In genomic region chr7:25787456-25788219, GRCm38 (mm10) we compare ENCODE assay signal across 8 mouse cellular contexts. TPM values are rescaled to one million over a fixed set of nuclear protein-coding genes. Genes with fewer than 3 reads are reported as not detected.
DNase-seq lines count a peak whose midpoint lies in the region; ATAC-seq and TF ChIP-seq lines count a peak whose summit lies in the region.

No protein-coding gene starts in this region.

- H3K27ac ChIP-seq in kidney, adult 2 months (ENCODE audit: insufficient read depth, low read depth, low read length) = no peak overlapping the region
- peak overlapping the region; percentile 90 for H3K27ac ChIP-seq in embryonic facial prominence, embryonic 13.5 days
- H3K27ac ChIP-seq in hindbrain, embryonic 10.5 days = peak overlapping the region; percentile 86
- H3K27ac ChIP-seq in lung, postnatal 0 days (ENCODE audit: low read length) = peak overlapping the region; percentile 44
- H3K27ac ChIP-seq in stomach, postnatal 0 days (replicated peaks) = peak overlapping the region; percentile 87

- peak overlapping the region; percentile 81 for H3K9ac ChIP-seq in embryonic facial prominence, embryonic 13.5 days
- peak overlapping the region; percentile 30; the same call in 1 of the 2 replicates for H3K9ac ChIP-seq in lung, postnatal 0 days (replicated peaks; ENCODE audit: low read depth)
- H3K9ac ChIP-seq in stomach, postnatal 0 days (ENCODE audit: low read length) = peak overlapping the region; percentile 80

- no peaks in the 10 kb centered on the region for H3K27me3 ChIP-seq in kidney, adult 2 months (replicated peaks; ENCODE audit: control insufficient read depth, insufficient read depth, low read length)
- H3K27me3 ChIP-seq in embryonic facial prominence, embryonic 13.5 days = no peaks in the 10 kb centered on the region
- H3K27me3 ChIP-seq in hindbrain, embryonic 10.5 days (ENCODE audit: insufficient read depth, poor library complexity, severe bottlenecking) = peaks cover 17% of the 10 kb centered on the region; the same call in 1 of the 2 replicates
- H3K27me3 ChIP-seq in lung, postnatal 0 days (replicated peaks; ENCODE audit: insufficient read depth, low read length) = no peaks in the 10 kb centered on the region
- H3K27me3 ChIP-seq in stomach, postnatal 0 days (ENCODE audit: control insufficient read depth, insufficient read depth, low read length) = no peaks in the 10 kb centered on the region

- no peaks in the 10 kb centered on the region for H3K9me3 ChIP-seq in embryonic facial prominence, embryonic 13.5 days
- no peaks in the 10 kb centered on the region for H3K9me3 ChIP-seq in hindbrain, embryonic 10.5 days
- no peaks in the 10 kb centered on the region for H3K9me3 ChIP-seq in lung, postnatal 0 days (ENCODE audit: low read length)
- no peaks in the 10 kb centered on the region for H3K9me3 ChIP-seq in stomach, postnatal 0 days (ENCODE audit: control insufficient read depth, low read length)

- TF ChIP-seq EP300 in lung, postnatal 0 days (IDR thresholded peaks at IDR 0.05) = no peak
- no peak for TF ChIP-seq EP300 in stomach, postnatal 0 days (optimal IDR thresholded peaks at IDR 0.05)

- H3K4me2 ChIP-seq in embryonic facial prominence, embryonic 13.5 days = peak overlapping the region; percentile 84
- peak overlapping the region; percentile 64 for H3K4me2 ChIP-seq in lung, postnatal 0 days (replicated peaks; ENCODE audit: low read depth, low read length)
- peak overlapping the region; percentile 77 for H3K4me2 ChIP-seq in stomach, postnatal 0 days (replicated peaks; ENCODE audit: low read depth)

- no peaks in the 10 kb centered on the region for H3K36me3 ChIP-seq in kidney, adult 2 months (ENCODE audit: control insufficient read depth, insufficient read depth, low read length)
- H3K36me3 ChIP-seq in embryonic facial prominence, embryonic 13.5 days = peaks cover 27% of the 10 kb centered on the region
- H3K36me3 ChIP-seq in hindbrain, embryonic 10.5 days = no peaks in the 10 kb centered on the region
- H3K36me3 ChIP-seq in lung, postnatal 0 days (ENCODE audit: insufficient read depth, low read length) = no peaks in the 10 kb centered on the region
- no peaks in the 10 kb centered on the region for H3K36me3 ChIP-seq in stomach, postnatal 0 days (ENCODE audit: control insufficient read depth, insufficient read depth, low read length)

- no peaks in the 10 kb centered on the region for H3K4me1 ChIP-seq in kidney, adult 2 months (ENCODE audit: control insufficient read depth, insufficient read depth, low read length)
- H3K4me1 ChIP-seq in embryonic facial prominence, embryonic 13.5 days = peaks cover 40% of the 10 kb centered on the region
- H3K4me1 ChIP-seq in hindbrain, embryonic 10.5 days (replicated peaks) = peaks cover 29% of the 10 kb centered on the region
- peaks cover 4% of the 10 kb centered on the region for H3K4me1 ChIP-seq in lung, postnatal 0 days (ENCODE audit: insufficient read depth, low read depth, low read length)
- H3K4me1 ChIP-seq in stomach, postnatal 0 days (replicated peaks; ENCODE audit: control insufficient read depth, insufficient read depth) = 0 out of 2 replicates have a peak, but pooled peaks cover 4% of the 10 kb centered on the region

- DNase-seq in kidney, adult 2 months = no peak
- DNase-seq in kidney, adult 18-20 months = no peak
- no peak for DNase-seq in hindbrain, embryonic 10.5 days (ENCODE audit: low spot score)
- no peak for DNase-seq in lung, postnatal 0 days (ENCODE audit: low spot score)
- no peak for DNase-seq in stomach, postnatal 0 days (ENCODE audit: low spot score)
- no peak for DNase-seq in urinary bladder, postnatal 4 days (ENCODE audit: low spot score in 2 of 2)
- no peak for DNase-seq in layer of hippocampus, adult 9-11 months

- no peak for ATAC-seq in embryonic facial prominence, embryonic 13.5 days (ENCODE audit: insufficient number of reproducible peaks, insufficient read depth, low FRiP score, low TSS enrichment, low read depth)
- no peak for ATAC-seq in lung, postnatal 0 days
- ATAC-seq in stomach, postnatal 0 days (ENCODE audit: low FRiP score, low TSS enrichment) = 0 out of 2 replicates have a peak, but pooled peaks have one; percentile 19

- TF ChIP-seq POLR2A in kidney, adult 2 months (IDR thresholded peaks at IDR 0.05; ENCODE audit: low read depth, low read length) = no peak

- 42% methylated on average over 9 of the region's 9 CpGs for WGBS in kidney, adult 2 months
- 25% methylated on average over 9 of the region's 9 CpGs for WGBS in embryonic facial prominence, embryonic 13.5 days
- WGBS in hindbrain, embryonic 10.5 days = 27% methylated on average over 9 of the region's 9 CpGs
- WGBS in lung, postnatal 0 days = 29% methylated on average over 8 of the region's 9 CpGs
- 21% methylated on average over 8 of the region's 9 CpGs for WGBS in stomach, postnatal 0 days

- no peak for TF ChIP-seq CTCF in kidney, adult 2 months (conservative IDR thresholded peaks at IDR 0.05; ENCODE audit: insufficient read depth, insufficient read length, low read depth, low read length)
- TF ChIP-seq CTCF in lung, postnatal 0 days (IDR thresholded peaks at IDR 0.05) = no peak
- no peak for TF ChIP-seq CTCF in stomach, postnatal 0 days (IDR thresholded peaks at IDR 0.05; ENCODE audit: low read depth)

- H3K4me3 ChIP-seq in kidney, adult 2 months (ENCODE audit: insufficient read depth, low read depth, low read length) = peak overlapping the region; percentile 19; the same call in 1 of the 2 replicates
- peak overlapping the region; percentile 69 for H3K4me3 ChIP-seq in embryonic facial prominence, embryonic 13.5 days
- peak overlapping the region; percentile 65 for H3K4me3 ChIP-seq in hindbrain, embryonic 10.5 days
- peak overlapping the region; percentile 43 for H3K4me3 ChIP-seq in lung, postnatal 0 days (ENCODE audit: low read depth, low read length)
- H3K4me3 ChIP-seq in stomach, postnatal 0 days (ENCODE audit: low read depth, low read length) = peak overlapping the region; percentile 63

RNA-seq across cellular contexts. Expression of gene Axl, which starts 0.9 kb away (rescaled TPM):
- polyA plus RNA-seq in kidney, adult 2 months (2012; rRNA removed) = 31.0 and 36.1 TPM in 2 replicates
- polyA plus RNA-seq in embryonic facial prominence, embryonic 13.5 days (2015; fragmentation: Nextera tagmentation; extraction: Ambion mirVana) = 80.8 and 84.2 TPM in 2 replicates
- polyA plus RNA-seq in hindbrain, embryonic 10.5 days (2016; fragmentation: Nextera tagmentation; extraction: Ambion mirVana) = 15.0 and 18.4 TPM in 2 replicates
- polyA plus RNA-seq in lung, postnatal 0 days (2015; fragmentation: Nextera tagmentation; extraction: Ambion mirVana) = 74.6 and 81.6 TPM in 2 replicates
- 52.8 and 53.4 TPM in 2 replicates for polyA plus RNA-seq in stomach, postnatal 0 days (2015; fragmentation: Nextera tagmentation; extraction: Ambion mirVana)

RNA-seq across cellular contexts. Expression of gene Cyp2s1, which starts 29.1 kb away (rescaled TPM):
- 22.1 and 26.2 TPM in 2 replicates for polyA plus RNA-seq in kidney, adult 2 months (2012; rRNA removed)
- 2.7 and 3.9 TPM in 2 replicates for polyA plus RNA-seq in embryonic facial prominence, embryonic 13.5 days (2015; fragmentation: Nextera tagmentation; extraction: Ambion mirVana)
- 0.44 and 0.46 TPM in 2 replicates for polyA plus RNA-seq in hindbrain, embryonic 10.5 days (2016; fragmentation: Nextera tagmentation; extraction: Ambion mirVana)
- 51.9 and 53.1 TPM in 2 replicates for polyA plus RNA-seq in lung, postnatal 0 days (2015; fragmentation: Nextera tagmentation; extraction: Ambion mirVana)
- 166 and 195 TPM in 2 replicates for polyA plus RNA-seq in stomach, postnatal 0 days (2015; fragmentation: Nextera tagmentation; extraction: Ambion mirVana)

RNA-seq across cellular contexts. Expression of gene Hnrnpul1, which starts 33.1 kb away (rescaled TPM):
- polyA plus RNA-seq in kidney, adult 2 months (2012; rRNA removed) = 33.3 and 41.7 TPM in 2 replicates
- polyA plus RNA-seq in embryonic facial prominence, embryonic 13.5 days (2015; fragmentation: Nextera tagmentation; extraction: Ambion mirVana) = 68.4 and 72.9 TPM in 2 replicates
- polyA plus RNA-seq in hindbrain, embryonic 10.5 days (2016; fragmentation: Nextera tagmentation; extraction: Ambion mirVana) = 60.5 and 61.6 TPM in 2 replicates
- polyA plus RNA-seq in lung, postnatal 0 days (2015; fragmentation: Nextera tagmentation; extraction: Ambion mirVana) = 32.4 and 34.5 TPM in 2 replicates
- polyA plus RNA-seq in stomach, postnatal 0 days (2015; fragmentation: Nextera tagmentation; extraction: Ambion mirVana) = 25.9 and 27.5 TPM in 2 replicates

Comparison
In these comparisons a context has a peak if more than half of its experiments do, and no peak if none do; other contexts are left out.
1. H3K4me3 ChIP-seq: peak in every context shown above with its lines; median percentile 69 in embryonic facial prominence, embryonic 13.5 days; 65 in hindbrain, embryonic 10.5 days; 63 in stomach, postnatal 0 days; 43 in lung, postnatal 0 days; 19 in kidney, adult 2 months.
2. H3K9ac ChIP-seq: peak in every context shown above with its lines; median percentile 81 in embryonic facial prominence, embryonic 13.5 days; 80 in stomach, postnatal 0 days; 30 in lung, postnatal 0 days.